Mouse (Mus musculus): ENCODE data around the gene Lmln. TPM values are rescaled to one million over a fixed set of nuclear protein-coding genes. Genes with fewer than 3 reads are reported as not detected.
"Not testable (repeated sequence)": the region's sequence is repeated elsewhere in the genome, so short reads cannot be mapped to it uniquely, and the experiment has no call there.

Lmln gene
- total RNA-seq, 2 experiments from 2014 or later: 2.2 to 3.4 TPM

DNA sequence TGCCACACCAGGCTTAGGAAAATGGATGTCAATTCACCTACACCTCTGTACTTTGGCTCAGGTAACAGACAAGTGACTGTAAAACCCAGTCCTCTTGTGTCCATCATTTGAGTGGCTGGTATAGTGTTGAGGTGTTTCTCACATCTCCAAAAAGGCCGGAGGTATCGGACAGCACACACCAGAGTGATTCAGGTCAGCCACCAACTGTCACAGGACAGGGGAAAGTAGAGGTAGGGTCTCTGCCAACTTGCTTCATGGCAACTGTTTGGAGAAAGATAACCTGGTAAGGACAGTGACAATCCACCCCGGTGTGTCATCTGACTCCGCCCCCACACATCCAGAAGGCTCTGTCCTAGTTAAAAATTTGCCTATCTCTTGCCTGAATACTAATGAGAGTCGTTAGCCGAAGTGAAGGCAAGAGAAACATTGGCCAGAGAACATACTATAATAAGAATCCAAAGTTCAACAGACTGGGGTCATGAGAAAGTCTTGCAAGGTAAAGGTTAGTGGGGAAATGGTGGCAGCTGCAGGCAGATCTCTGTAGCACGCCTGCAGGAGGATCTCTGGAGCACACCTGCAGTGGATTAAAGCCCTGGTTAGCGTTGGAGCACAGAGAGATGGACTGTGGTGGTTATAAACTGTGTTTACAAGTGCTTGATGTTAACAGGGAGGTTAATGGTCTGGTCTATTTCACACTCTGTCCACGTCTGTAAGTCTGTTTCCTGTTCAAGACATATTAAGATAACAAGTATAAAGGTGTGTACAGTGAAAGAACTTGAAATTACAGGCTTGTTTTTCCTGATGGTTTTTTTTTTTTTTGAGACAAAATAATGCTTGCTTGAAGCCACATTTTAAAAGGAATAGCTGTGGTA lies 108.6 kb downstream of the Lmln start:
- DNase-seq (ENCODE audit: low spot score): no peak
- intact Hi-C loops (cut with DNase I): no loop called here

DNA sequence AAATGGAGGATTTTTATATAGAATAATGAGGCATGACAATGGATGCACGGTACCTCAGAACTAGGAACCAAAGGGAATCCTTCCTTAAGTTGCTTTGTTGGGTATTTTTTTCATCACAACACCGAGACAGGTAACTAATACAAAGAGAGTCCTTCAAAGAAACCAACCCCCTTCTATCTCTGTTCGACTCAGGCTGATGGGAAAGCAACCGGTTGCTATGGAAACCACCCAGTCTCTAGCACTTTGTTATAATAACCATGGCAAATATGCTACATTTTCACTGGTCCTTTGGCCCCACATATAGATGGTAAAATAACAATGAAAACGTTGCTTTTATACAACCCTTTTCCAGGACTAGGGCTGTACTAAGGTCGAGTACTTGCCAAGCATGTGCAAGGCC lies 109.5 kb downstream of the Lmln start:
- intact Hi-C loops (cut with DNase I): no loop called here
- no peak for DNase-seq (ENCODE audit: low spot score)

DNA sequence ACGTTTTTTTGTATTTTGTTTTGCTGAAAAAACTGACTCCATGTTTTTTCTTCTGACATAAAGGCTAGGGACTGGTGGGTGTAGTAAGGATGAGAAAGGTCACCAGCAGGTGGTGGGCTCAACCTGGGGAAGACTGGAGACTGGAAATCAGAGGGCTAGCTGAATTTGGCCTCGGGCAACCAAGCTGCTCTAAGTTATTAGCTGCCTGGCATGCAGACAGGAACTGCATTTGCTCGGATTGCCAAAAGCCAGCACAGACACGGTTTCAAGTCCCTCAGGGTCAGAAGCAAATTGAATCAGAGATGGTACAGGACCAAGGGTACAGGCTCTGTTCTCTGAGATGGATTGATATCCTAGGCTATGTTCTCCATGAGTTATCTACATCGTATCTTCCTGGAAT lies 110.8 kb downstream of the Lmln start:
- no peak for DNase-seq (ENCODE audit: low spot score)
- intact Hi-C loops (cut with DNase I): no loop called here

DNA sequence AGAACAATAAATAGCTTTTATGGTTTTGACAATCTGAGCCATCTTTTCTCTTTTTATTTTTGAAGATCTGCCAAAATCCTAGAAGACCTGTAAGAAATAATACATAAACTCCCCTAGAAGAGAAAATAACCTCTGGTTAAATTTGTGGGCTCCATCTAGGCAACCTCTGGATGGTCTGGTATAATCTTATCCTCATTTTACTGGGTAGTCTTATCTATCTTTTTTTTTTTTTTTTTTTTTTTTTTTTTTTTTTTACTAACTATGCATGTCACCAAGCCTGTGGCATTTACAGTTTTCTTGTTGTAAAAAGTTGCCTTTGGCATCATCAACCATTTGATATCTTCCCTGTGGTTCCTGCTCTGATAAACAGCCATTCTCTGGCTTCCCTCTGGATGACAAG lies 112.4 kb downstream of the Lmln start:
- DNase-seq (ENCODE audit: low spot score): no peak
- intact Hi-C loops (cut with DNase I): no loop called here

DNA sequence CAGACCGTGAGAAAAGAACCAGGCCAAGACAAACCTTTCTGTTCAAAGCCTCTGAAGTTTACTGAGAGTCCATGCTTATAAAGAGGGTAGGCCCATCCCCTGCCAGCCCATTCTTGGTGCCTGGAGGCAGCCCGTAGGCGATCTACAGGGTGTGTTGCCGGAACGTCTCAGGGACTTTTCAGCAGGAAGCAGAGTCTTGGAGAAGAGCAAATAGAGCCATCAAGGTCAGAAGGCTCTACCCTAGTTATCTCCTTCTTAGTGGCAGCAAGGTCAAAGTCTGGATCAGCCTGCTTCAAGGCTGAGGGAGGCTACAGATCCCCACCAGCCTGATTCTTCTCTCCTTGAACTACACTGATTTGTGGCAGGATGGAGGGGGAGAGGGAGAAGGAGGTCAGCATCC lies 114.5 kb downstream of the Lmln start:
- DNase-seq (ENCODE audit: low spot score); intact Hi-C loops (cut with DNase I): not testable (repeated sequence)

Small RNA genes within 50 kb of the gene (microRNA-seq; reads per million reads assigned to microRNA genes)
- gene Gm22231 (not detected), gene Mir1947 (8.1 reads per million, percentile 22 among the genes with 10 or more reads in this experiment)

Other genes with a start within 250 kb of the Lmln start
- 100 to 1,000 TPM; 106 to 109 TPM for gene Fyttd1, start 185.0 kb upstream of the Lmln start, total RNA-seq (2021)
- gene Rubcn, start 184.8 kb upstream of the Lmln start, total RNA-seq (2021): 10 to 100 TPM; 27.8 to 32.4 TPM
- 10 to 100 TPM; 25.9 to 27.2 TPM for gene Lrch3, start 148.4 kb upstream of the Lmln start, total RNA-seq (2021)
- gene Iqcg, start 6.3 kb upstream of the Lmln start, total RNA-seq (2021): under 1 TPM; 0.52 to 0.64 TPM
- 100 to 1,000 TPM; 303 to 319 TPM for gene Rpl35a, start 6.1 kb upstream of the Lmln start, total RNA-seq (2021)
- gene Osbpl11, start 122.5 kb downstream of the Lmln start, total RNA-seq (2021): 10 to 100 TPM; 18.3 to 20.4 TPM
- gene Snx4, start 188.9 kb downstream of the Lmln start, total RNA-seq (2021): 10 to 100 TPM; 24.0 to 25.6 TPM

Data from heart, postnatal 25 days (tissue).